Mouse (Mus musculus): Measurements from ENCODE around the gene Celsr1.

DNA sequence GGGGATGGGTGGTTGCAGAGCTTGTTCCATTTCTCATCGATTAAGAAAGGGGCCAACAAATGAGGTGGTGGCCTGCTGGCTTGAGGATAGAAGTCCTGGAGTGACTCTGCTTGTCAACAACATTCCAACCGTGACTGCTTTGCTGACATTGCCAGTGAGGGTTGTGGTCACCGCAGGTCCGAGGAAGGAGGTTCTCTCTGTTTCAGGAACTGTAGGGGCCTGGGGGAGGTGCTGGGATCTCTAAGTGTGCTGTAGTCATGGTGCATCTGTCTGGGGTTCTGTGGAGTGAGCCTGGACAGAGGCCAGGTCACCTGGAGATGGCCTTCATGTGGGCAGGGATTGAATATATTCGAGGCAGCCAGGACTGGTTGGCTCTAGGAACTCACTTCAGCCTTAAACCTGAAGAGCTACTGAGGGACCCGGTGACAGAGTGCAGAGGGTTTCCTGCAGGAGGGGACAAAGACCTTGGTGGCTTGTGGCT is 49.7 kb upstream of the Celsr1 start:
- TF ChIP-seq CTCF (IDR thresholded peaks at IDR 0.05; ENCODE audit: low read depth) = no peak
- TF ChIP-seq EP300 (optimal IDR thresholded peaks at IDR 0.05) = no peak

All from stomach, postnatal 0 days (tissue).